Mouse (Mus musculus) lung, postnatal 0 days (tissue): Measurements from ENCODE around the gene Bet1l.

ENCODE experiments used
- CTCF ChIP-seq: IDR thresholded peaks from 2 replicates; pipeline ENCODE4 v1.5.1; 2016; ENCODE audit warnings: antibody characterized with exemption, mild to moderate bottlenecking
- EP300 ChIP-seq: IDR thresholded peaks from 2 replicates; pipeline ENCODE4 v1.6.1; 2016; ENCODE audit warnings: antibody characterized with exemption, mild to moderate bottlenecking, control low read depth

GRCm38 (mm10) chr7:140894611-140895010, 37.2 kb upstream of the Bet1l start:
- TF ChIP-seq CTCF (no peak), EP300 (no peak)
